Mouse (Mus musculus) spleen, adult 18-20 months (tissue): ENCODE measurements around the gene Thsd4.

ENCODE experiments used
- DNase-seq, 2 experiments: peaks; one replicate each; pipeline ENCODE4 v3.0.0; 2022; ENCODE audit warnings: mixed read lengths in 2 of 2

Thsd4 gene

GRCm38 (mm10) chr9:60373161-60373737 lies 148.6 kb downstream of the Thsd4 start:
- DNase-seq: no peak

DNA sequence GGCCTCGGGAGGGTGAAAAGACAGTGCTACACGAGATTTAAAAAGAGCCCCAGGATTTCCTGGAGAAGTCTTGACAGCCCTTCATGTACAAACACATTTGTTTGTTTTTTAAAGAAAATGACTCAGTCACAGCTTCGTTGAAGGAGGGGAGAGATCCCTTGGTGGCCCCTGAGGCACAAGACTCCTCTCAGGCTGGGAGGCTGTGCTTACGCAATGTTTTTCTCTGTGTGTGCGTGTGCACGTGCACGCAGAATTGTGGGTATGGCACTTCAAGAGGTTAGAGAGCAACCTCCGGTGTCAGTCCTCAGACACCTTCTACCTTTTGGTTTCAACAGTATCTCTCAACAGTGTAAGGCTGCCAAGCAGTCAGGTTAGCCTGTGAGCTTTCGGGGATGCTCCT lies 153.3 kb downstream of the Thsd4 start:
- DNase-seq: no peak

- no peak for DNase-seq
These were observed 154.1 kb downstream of the Thsd4 start for GRCm38 (mm10) chr9:60367617-60368305.

- DNase-seq: no peak
These were observed 157.6 kb downstream of the Thsd4 start for GRCm38 (mm10) chr9:60364166-60364781.

GRCm38 (mm10) chr9:60352351-60352750 lies 169.5 kb downstream of the Thsd4 start:
- no peak for DNase-seq

DNA sequence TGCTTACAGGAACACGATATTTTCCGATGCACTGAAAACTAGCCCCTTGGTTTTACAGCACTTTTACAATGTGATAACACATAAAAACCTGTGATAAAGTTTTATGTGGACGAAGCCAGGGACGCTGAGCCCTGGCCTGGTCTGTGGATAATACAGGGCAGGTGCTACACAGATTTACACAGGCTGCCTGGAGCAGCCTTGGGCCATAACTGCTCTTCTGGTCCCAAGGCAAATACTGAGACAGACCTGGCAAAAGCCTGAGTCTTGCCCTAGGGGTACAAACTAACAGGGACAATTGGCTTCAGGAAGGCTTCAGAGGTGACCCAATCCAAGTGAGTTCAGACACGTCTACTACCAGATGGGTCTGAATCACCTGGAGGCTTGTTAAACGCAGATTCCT lies 170.7 kb downstream of the Thsd4 start:
- DNase-seq: no peak

- DNase-seq: no peak
These were observed 185.7 kb downstream of the Thsd4 start for GRCm38 (mm10) chr9:60336147-60336546.

DNA sequence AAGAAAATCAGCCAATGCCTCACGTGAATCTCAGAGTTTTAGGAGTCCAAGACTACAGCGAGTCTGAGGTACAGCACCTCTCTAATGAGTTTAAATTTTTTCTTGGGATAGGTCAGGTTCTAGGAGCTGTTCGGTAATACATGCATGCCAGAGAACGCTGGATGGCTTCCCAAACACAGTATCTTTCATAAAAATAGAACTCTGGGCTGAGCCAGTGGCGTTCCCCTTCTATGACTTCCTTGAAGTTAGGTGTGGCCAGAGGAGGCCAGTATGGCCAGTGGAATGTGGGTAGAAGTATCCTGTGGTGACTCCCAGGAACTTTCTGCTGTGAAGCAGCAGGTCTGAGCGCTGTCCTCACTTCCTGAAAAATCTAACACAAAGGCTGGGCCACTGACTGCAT lies 186.4 kb downstream of the Thsd4 start:
- DNase-seq: no peak

DNA sequence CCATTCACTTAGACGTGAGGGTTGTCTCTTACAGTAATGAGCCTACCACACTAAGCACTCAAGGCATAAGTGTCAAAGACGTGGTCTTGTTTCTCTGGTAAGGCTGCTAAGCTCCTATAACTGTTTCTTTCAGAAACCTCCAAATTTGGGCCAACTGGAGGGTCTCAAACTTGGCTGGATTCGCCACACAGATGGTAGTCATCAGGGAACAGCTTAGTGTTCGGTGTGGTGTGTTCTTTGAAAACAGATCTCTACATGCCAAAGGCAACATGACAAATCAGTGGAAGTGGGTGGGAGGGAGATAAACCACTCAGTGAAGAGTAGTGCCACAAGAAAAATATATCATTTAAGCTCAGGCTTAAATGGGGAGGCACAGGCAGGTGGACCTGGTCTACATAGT lies 191.9 kb downstream of the Thsd4 start:
- no peak for DNase-seq

GRCm38 (mm10) chr9:60324716-60325115 lies 197.1 kb downstream of the Thsd4 start:
- DNase-seq: no peak

DNA sequence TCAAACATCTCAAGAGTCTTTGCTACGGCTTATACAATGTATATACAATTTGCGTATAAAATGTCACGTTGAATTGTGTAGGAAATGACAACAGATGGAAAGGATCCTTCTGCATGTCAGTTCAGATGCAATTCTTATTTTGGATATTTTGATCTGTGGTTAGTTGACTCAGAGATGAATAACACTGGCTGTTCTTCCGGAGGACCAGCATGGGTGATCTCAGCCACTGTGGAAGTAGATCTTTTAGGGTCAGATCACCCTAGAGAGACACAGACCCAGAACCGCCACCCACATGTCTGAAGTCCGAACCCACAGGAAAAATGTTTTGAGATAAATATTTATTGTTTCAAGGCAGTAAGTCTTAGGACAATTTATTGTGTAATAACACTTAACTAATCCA lies 198.4 kb downstream of the Thsd4 start:
- no peak for DNase-seq

DNA sequence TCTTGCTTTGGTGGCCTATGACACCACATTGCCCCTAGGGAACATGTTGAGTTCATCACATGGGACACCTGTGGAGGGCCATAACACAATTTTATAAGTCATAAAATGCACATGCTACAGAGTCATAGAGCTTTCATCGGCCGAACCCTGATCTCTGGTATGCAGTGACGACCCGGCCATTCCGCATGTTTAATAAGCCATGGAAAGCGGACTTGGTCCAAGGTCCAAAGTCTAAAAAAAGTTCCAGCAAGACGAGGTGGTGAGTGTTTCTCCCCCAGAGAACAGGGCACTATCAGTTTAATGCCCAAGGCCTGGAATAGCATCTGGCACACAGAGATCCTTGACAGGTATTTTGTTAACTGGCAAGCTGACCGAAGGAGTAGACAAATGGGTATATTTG lies 204.6 kb downstream of the Thsd4 start:
- DNase-seq: no peak

DNA sequence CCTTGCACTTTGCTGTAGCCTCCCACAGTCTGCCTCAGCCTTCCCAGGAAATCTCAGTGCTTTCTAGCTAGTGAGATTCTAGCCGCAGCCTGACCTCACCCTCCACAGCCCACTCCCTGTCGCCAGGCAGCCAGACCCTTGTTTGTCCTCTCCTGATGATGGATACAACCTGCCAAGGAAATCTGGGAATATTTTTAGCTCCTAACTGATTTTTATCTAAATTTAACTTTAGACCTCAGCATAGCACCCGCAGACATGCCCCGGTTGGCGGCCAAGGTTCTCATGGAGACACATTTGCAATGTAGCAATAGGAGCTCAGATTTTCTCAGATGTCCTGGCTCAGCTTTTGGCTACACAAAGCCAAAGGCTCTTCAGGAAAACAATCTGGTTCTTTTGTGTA lies 205.3 kb downstream of the Thsd4 start:
- DNase-seq: no peak

DNA sequence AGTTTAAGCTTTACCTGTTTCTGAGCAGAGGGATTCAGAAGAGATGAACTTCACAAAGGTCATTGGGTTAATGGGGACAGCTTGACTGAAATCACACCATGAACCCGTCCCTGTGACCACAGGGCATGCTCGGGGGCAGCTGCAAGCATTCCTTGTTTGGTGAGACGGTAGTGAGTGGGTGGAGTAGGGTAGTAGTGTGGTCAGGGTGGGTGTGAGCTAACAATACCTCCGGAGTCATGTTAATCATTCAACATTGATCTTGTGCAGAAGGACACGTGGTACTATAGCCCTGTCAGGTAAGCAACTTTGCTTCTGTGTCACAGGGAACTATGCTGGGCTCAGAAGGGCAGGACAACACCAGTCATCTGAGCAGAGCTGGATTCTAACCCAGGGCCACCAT lies 206.3 kb downstream of the Thsd4 start:
- no peak for DNase-seq

GRCm38 (mm10) chr9:60313661-60314060 lies 208.2 kb downstream of the Thsd4 start:
- DNase-seq: no peak

- DNase-seq: no peak
These were observed 209.2 kb downstream of the Thsd4 start for GRCm38 (mm10) chr9:60312670-60313069.

GRCm38 (mm10) chr9:60311594-60312128 lies 210.2 kb downstream of the Thsd4 start:
- DNase-seq: no peak

- DNase-seq: no peak
These were observed 211.0 kb downstream of the Thsd4 start for GRCm38 (mm10) chr9:60310741-60311317.

DNA sequence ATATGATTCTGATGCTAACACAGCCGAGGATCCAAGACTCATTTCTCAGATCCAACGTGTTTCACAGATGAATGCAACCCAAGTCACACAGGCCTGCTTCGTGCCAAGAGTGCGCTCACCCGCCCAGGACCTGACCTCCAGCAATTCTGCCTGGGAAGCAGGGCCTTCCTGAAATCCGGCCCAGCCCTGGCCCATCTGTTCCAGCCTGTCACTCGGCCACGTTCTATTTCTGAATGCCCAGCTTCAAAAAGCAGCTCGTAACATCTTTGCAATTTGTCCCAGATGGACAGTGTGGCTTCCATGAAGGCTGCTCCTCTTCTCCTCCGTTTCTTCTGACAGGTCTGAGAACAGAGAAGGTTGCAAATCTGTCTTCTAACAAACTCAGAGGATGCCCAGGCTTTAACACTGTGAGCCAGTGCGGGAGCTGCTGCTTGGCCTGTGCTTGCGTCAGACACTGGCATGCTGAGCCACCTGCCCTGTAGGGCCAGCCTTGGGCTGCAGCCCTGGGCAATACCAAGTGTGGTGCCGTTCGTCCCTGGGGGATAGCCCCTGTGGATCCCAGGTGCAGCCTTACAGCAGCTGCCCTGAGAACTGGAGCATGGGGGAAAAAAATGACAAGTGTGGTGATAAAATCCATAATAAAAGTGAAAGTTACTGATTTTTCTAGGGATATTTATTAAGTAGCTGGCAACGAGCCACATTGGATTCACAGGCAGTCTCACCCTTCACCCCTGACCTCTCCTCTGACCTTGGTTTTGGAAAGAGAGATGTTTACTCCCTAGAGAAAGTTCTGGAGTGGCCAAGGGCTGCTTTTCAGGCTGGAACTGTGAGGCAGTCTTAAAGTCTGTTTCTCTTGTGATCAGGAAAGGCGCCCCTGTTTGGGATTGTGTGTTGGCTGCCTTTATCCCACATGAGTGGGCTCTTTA lies 211.8 kb downstream of the Thsd4 start:
- DNase-seq: no peak

GRCm38 (mm10) chr9:60308182-60308581 lies 213.7 kb downstream of the Thsd4 start:
- no peak for DNase-seq

- no peak for DNase-seq
These were observed 214.4 kb downstream of the Thsd4 start for GRCm38 (mm10) chr9:60307469-60307868.

DNA sequence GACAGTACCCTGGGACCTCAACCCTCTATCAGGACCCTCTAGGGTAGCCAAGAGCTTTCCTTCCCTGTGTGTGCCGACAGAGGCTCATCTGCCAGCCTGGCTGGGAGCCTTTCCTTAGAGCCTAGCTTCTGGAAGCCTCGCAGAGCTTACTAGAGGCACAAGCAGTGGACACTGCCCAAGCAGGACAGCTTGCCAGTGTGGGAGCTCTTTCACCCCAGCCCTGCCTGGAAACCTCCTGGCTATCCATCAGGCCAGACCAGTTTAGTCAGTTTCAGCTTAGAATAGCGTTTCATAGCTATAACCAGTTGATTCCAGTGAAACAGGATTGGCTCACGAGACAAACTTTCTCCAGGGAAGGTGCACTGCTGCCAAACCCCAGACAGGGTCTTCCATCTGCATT lies 215.6 kb downstream of the Thsd4 start:
- DNase-seq: no peak
